Mouse (Mus musculus) cerebellum, postnatal 25 days (tissue): ENCODE data around the gene St8sia2.
"Not testable (repeated sequence)": the region's sequence is repeated elsewhere in the genome, so short reads cannot be mapped to it uniquely, and the experiment has no call there.

ENCODE experiments used
- DNase-seq, 2 experiments: peaks; one replicate each; pipeline ENCODE4 v3.0.0; 2021; ENCODE audit warnings: mixed read lengths in 2 of 2

Gene St8sia2

GRCm38 (mm10) chr7:73972157-73972556 is 41.3 kb downstream of the St8sia2 start:
- DNase-seq, result not testable (repeated sequence)

- DNase-seq, result no peak
Measured at GRCm38 (mm10) chr7:73965164-73965563, 48.3 kb downstream of the St8sia2 start.

DNA sequence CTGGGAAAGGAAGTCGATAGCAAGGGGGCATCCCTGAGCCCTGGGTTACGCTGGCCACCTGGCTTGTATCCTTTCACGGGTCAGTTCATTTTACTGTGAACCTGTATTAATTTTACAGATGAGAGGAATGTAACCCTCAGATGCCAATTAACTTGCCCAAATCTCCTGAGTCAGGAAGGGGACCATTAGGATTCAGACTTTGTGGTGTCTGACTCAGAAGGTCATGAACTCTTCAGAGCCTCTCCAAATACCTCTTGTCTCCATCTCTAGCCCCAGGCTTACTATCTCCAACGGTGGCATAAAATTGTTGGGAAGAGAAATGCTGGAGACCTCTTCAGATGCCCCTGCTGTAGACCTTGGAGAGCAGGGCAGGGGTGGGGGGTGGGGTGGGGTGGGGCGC is 51.1 kb downstream of the St8sia2 start:
- no peak for DNase-seq

DNA sequence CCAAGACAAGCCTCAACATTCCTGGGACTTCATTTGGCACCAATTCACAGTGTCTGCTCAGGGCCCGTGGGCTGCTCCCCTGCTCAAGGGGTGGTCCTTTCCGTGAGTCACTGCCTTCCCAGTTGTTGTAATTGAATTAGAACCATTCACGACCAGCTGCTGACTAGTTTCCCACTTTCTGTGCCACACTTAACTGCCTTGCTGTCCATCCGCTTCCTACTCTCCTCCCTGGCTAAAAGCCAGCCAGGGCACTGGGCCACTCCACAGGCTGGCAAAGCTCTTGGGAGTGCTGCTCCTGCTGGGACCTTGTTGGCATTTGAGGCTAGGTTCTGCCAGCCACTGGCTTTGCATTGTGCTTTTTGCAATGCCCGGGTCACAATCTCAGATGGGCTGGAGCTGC is 59.0 kb downstream of the St8sia2 start:
- peak; percentile 74 to 82 for DNase-seq

DNA sequence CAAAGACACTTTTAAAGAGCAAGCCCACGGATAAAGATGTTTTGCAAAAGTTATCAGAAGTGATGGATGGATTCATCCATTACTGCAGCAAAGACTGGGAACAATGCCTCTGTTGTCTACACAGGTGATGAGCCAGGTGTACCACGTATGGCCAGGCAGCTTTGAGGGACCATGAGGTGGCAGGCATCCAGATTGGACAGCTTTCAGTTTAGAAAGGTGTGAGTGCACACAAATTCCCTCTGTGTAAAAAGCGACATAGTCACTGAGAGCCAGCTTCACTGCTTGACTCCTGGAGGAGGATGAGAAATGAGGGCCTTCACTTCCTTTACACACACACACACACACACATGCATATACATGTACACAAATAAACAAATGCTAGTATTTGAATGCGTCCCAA is 60.4 kb downstream of the St8sia2 start:
- peak; percentile 67 to 83 for DNase-seq

DNA sequence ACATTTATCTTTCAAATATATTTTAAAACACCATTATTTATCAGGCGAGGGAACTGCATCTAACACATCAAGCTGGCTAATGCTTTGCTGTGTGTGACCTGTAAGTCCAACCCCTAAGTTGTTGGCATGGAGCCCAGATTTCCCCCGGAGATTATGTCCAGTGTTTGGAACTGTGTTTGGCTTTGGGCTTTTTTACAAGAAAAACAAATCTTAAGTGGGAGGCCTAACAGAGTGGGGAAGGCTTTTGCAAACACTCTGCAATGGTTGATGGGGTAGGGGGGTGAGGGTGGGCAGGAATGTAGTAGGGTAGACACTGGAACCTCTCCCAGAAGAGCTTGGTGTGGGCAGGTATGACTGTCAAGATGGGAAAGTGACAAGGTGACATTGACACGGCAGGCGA is 71.8 kb downstream of the St8sia2 start:
- DNase-seq, result no peak

- no peak for DNase-seq
Measured at GRCm38 (mm10) chr7:73939236-73939635, 74.3 kb downstream of the St8sia2 start.

- DNase-seq, result no peak
Measured at GRCm38 (mm10) chr7:73938046-73938810, 75.3 kb downstream of the St8sia2 start.

- DNase-seq, result no peak
Measured at GRCm38 (mm10) chr7:73936119-73936518, 77.4 kb downstream of the St8sia2 start.

DNA sequence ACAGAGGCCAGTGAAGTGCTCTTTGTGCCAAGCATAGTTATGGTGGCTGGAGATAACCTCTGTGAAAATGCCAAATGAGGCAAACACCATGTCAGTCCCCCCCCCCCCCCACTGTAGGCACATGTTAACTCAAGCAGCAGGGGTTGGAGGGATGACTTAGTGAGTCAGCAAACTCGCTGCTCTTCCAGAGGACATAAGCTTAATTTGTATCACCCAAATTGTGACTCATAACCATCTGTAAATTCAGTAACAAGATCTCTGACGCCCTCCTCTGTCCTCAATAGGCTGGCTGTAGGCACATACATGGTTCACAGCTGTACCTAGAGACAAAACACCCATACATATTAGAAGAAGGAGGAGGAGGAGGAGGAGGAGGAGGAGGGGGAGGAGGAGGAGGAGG is 77.8 kb downstream of the St8sia2 start:
- no peak for DNase-seq

GRCm38 (mm10) chr7:73933036-73933435 is 80.5 kb downstream of the St8sia2 start:
- DNase-seq, result no peak

DNA sequence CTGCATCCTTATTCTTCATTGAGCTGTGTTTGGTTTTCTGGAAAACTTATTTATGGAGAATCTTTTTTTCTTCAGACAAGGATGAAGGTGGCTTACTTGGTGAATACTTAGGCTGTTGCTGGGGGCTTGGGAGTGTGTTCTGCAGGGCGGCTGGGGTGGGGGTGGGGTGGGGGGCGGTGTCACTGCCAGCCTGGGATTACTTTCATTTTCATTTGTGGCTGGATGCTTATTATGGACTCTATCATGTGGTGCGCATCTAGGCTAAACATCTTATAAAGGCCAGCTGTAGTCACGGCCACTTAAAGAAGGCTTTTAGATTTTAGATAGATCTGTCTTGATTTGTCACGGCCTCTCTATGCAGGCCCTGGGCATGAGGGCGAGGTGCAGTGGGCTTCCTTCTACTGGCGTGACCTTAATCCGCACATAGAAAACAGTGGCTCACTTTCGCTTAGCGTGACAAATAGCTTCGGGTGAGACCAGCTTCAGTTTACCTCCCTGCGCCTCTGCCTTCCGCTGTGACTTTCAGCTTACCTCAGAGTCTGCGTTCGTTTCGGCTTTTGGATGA is 92.5 kb downstream of the St8sia2 start:
- DNase-seq, result no peak

- peak; percentile 81 to 84 for DNase-seq
Measured at GRCm38 (mm10) chr7:73917633-73918311, 95.7 kb downstream of the St8sia2 start.

GRCm38 (mm10) chr7:73911899-73912298 is 101.6 kb downstream of the St8sia2 start:
- DNase-seq, result no peak

- DNase-seq, result no peak
Measured at GRCm38 (mm10) chr7:73910843-73911242, 102.6 kb downstream of the St8sia2 start.

DNA sequence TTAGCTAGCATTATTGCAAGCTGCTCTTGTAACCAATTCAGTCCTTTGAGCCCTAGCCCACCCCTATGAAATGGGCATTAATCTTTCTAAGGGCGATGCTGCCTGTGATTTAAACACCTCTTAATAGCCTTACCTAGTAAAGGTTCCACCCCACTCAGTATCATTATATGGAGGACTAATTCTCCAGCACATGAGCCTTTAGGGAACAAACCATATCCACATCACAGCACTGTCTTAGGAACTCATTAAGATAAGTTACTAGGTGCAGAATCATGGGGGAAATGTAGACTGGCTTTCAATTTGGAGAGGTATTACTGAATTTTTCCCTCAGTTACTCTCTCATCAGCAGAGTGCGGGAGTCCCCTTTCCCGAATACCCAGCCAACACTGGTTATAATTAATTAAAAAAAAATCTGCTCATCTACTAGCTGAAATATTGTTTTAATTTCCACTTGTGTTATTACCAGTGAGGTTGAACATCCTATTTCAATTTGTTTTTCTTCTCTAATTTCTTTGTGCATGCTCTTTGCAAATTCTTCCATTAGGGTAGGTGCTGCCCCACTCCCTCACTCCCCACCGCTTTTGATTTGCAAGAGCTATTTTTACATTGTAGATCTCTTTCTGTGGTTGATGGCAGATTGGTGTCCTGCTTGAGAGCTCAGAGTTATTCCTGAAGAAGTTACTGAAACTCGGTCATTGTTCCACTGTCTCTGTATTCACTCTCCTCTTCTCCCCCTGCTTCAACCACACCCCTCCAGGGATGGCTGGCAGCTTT is 103.9 kb downstream of the St8sia2 start:
- no peak for DNase-seq

GRCm38 (mm10) chr7:73894506-73894905 is 119.0 kb downstream of the St8sia2 start:
- DNase-seq, result no peak

DNA sequence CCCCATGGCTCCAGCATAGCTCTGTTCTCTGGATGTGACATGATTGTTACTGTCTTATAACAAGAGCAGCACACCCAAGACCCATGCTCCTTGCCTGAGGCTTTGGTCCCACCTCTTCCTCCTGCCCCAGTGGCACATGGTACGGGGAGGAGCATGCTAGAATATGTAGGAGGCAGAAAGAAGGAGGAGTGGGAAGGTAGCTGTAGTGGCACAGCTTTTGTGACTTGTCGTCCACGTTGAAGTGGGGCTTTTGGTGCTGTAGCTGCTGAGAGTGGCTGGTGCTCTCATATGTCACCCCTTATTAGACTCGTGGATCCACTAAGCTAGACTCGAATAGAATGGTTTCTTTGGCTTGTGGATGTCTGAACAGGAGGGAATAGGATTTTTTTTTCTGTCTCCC is 121.7 kb downstream of the St8sia2 start:
- no peak for DNase-seq

DNA sequence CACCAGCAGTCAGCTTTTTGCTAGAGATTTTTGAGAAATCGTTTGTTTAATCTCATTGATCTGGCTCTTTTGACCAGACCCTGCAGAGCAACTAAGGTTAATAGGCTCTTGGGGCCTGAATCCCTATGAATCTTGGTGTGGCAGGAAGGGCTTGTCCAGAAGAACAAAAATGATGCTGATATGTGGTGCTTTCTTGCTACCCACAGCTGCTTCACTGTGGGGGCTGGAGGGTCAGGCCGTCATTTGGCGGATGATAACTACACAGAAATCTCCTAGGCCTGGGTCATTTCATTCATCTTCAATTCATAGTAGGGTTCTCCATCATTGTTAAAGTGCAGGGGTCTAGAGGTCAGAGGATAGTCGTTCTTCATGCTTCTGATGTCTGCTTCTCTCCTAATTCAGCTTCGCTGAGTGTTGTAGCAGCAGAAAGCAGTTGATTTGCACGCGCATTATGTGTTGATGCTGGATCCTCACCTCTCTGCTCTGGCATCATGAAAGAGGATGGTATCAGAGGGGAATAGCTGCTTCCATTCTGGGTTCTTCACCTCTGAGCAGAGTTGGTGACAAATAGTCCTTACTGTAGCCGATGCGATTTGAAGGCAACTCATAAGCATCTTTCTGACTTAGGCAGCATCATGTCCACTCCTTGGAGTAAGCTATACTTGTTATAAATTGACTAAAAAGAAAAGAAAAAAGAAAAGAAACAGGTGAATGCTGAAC is 122.4 kb downstream of the St8sia2 start:
- no peak for DNase-seq

DNA sequence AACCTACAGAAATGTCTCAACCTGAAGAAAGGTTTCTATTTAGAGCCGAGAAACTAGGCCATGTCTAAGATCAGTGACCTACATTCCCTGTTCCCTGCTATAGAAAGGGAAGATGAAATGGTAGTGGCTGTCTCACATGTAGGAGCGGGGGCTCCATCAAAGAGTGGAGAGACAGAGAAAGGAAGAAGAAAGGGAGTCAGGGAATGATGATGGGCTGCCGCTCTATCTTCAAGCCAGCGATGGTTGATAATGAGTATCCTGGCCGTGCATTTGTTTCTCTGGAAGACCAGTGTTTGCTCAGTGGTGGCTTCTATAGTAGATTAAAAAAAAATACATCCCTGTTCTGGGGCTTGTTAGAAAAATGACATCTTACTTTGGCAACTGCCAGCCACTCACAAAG is 123.0 kb downstream of the St8sia2 start:
- no peak for DNase-seq
